9 mouse cellular contexts compared by ENCODE assay signal in genomic region chr14:23400777-23401469, GRCm38 (mm10).
DNase-seq lines count a peak whose midpoint lies in the region; ATAC-seq lines count a peak whose summit lies in the region.
"Had no signal": no experiment of that assay in that cellular context is flagged by ENCODE, and none has a peak within 500 bp of the region (broad histone marks: within the 10 kb centered on the region; RNA-seq: fewer than 3 reads in every experiment).

No protein-coding gene starts in this region.

- DNase-seq in ovary, postnatal 14 days (ENCODE audit: low spot score): peak; percentile 52
- DNase-seq in ovary, postnatal 10 days (ENCODE audit: low spot score): no peak
- DNase-seq in c-Kit-positive CD71-positive TER-119-negative erythroid progenitor cells, embryonic 14.5 days (ENCODE audit: low read depth): peak; percentile 4
- peak; percentile 91 for DNase-seq in forebrain, embryonic 14.5 days (ENCODE audit: low spot score)
- peak; percentile 71 for DNase-seq in intestine, embryonic 14.5 days (ENCODE audit: low spot score)
- peak; percentile 40 to 52 for DNase-seq in left cerebral cortex, postnatal 10 days (ENCODE audit: extremely low spot score in 1 of 2, low spot score in 2 of 2)
- peak; percentile 91 for DNase-seq in midbrain, embryonic 14.5 days
- DNase-seq in thymus, postnatal 25 days: peak; percentile 45

- H3K9me3 ChIP-seq in forebrain, embryonic 14.5 days (replicated peaks; ENCODE audit: control insufficient read depth, low read length): no peaks in the 10 kb centered on the region
- H3K9me3 ChIP-seq in intestine, embryonic 14.5 days (ENCODE audit: control insufficient read depth, low read length): no peaks in the 10 kb centered on the region
- H3K9me3 ChIP-seq in midbrain, embryonic 14.5 days (ENCODE audit: control insufficient read depth, low read length): no peaks in the 10 kb centered on the region
- H3K9me3 ChIP-seq: megakaryocyte, embryonic 14.5 days had no signal

- ATAC-seq in forebrain, embryonic 14.5 days: peak; percentile 84; the same call in 1 of the 2 replicates
- ATAC-seq in intestine, embryonic 14.5 days (replicated peaks; ENCODE audit: low FRiP score, low TSS enrichment, low read depth): no peak
- no peak for ATAC-seq in midbrain, embryonic 14.5 days (ENCODE audit: low FRiP score, low TSS enrichment)

- no peak overlapping the region for H3K9ac ChIP-seq in forebrain, embryonic 14.5 days (ENCODE audit: low read length)
- H3K9ac ChIP-seq in intestine, embryonic 14.5 days (ENCODE audit: low read length): no peak overlapping the region
- no peak overlapping the region for H3K9ac ChIP-seq in midbrain, embryonic 14.5 days (replicated peaks; ENCODE audit: low read length)

- no peak overlapping the region for H3K4me2 ChIP-seq in forebrain, embryonic 14.5 days (ENCODE audit: low read length)
- H3K4me2 ChIP-seq in intestine, embryonic 14.5 days (ENCODE audit: low read length): no peak overlapping the region
- no peak overlapping the region for H3K4me2 ChIP-seq in midbrain, embryonic 14.5 days (ENCODE audit: low read length)

- H3K4me3 ChIP-seq in forebrain, embryonic 14.5 days (ENCODE audit: low read depth, low read length): no peak overlapping the region
- no peak overlapping the region for H3K4me3 ChIP-seq in intestine, embryonic 14.5 days (ENCODE audit: low read depth, low read length)
- no peak overlapping the region for H3K4me3 ChIP-seq in midbrain, embryonic 14.5 days (replicated peaks; ENCODE audit: low read depth, low read length)
- H3K4me3 ChIP-seq: megakaryocyte, embryonic 14.5 days had no signal

- H3K4me1 ChIP-seq in forebrain, embryonic 14.5 days (ENCODE audit: control insufficient read depth, insufficient read depth, low read length): no peaks in the 10 kb centered on the region
- 0 out of 2 replicates have a peak, but pooled peaks cover 3% of the 10 kb centered on the region for H3K4me1 ChIP-seq in intestine, embryonic 14.5 days (replicated peaks; ENCODE audit: control insufficient read depth, insufficient read depth, low read length)
- no peaks in the 10 kb centered on the region for H3K4me1 ChIP-seq in midbrain, embryonic 14.5 days (ENCODE audit: control insufficient read depth, insufficient read depth, low read length)

- no peaks in the 10 kb centered on the region for H3K36me3 ChIP-seq in forebrain, embryonic 14.5 days (ENCODE audit: control insufficient read depth, insufficient read depth, low read length)
- no peaks in the 10 kb centered on the region for H3K36me3 ChIP-seq in intestine, embryonic 14.5 days (ENCODE audit: control insufficient read depth, insufficient read depth, low read length)
- no peaks in the 10 kb centered on the region for H3K36me3 ChIP-seq in midbrain, embryonic 14.5 days (ENCODE audit: control insufficient read depth, insufficient read depth, low read length)

- 15% methylated on average over 6 of the region's 6 CpGs for WGBS in forebrain, embryonic 14.5 days
- 15% methylated on average over 6 of the region's 6 CpGs for WGBS in intestine, embryonic 14.5 days
- 15% methylated on average over 6 of the region's 6 CpGs for WGBS in midbrain, embryonic 14.5 days

- H3K27ac ChIP-seq in forebrain, embryonic 14.5 days (ENCODE audit: low read depth, low read length): no peak overlapping the region
- 0 out of 2 replicates have a peak overlapping the region, but pooled peaks have one; percentile 6 for H3K27ac ChIP-seq in intestine, embryonic 14.5 days (ENCODE audit: low read depth)
- H3K27ac ChIP-seq in midbrain, embryonic 14.5 days (replicated peaks; ENCODE audit: low read depth, low read length): no peak overlapping the region

- intact Hi-C loops in left cerebral cortex, postnatal 10 days (cut with DNase I): loop anchor here (10.0 kb wide), 2 partner anchors 826 to 1416 kb away; partner anchors contain the start of gene Zfp503

- H3K27me3 ChIP-seq in forebrain, embryonic 14.5 days (replicated peaks; ENCODE audit: control insufficient read depth, insufficient read depth, low read length): no peaks in the 10 kb centered on the region
- no peaks in the 10 kb centered on the region for H3K27me3 ChIP-seq in intestine, embryonic 14.5 days (replicated peaks; ENCODE audit: control insufficient read depth, insufficient read depth, low read length)
- H3K27me3 ChIP-seq in midbrain, embryonic 14.5 days (ENCODE audit: control insufficient read depth, insufficient read depth, low read length): no peaks in the 10 kb centered on the region
- H3K27me3 ChIP-seq: megakaryocyte, embryonic 14.5 days had no signal
